Mouse (Mus musculus) neural tube, embryonic 15.5 days (tissue): ENCODE data around the gene 1500009C09Rik. TPM values are rescaled to one million over a fixed set of nuclear protein-coding genes. Genes with fewer than 3 reads are reported as not detected.
A peak's percentile ranks its signal among the peaks of the same experiment; 100 is the strongest.

ENCODE experiments used
- ATAC-seq: fragments of 200-750 bp; cut with Nextera tagmentation; 2 replicates; pipeline ENCODE4 v1.8.0; 2017; ENCODE audit warnings: mild to moderate bottlenecking, moderate TSS enrichment, moderate library complexity; ENCODE audit not compliant: low FRiP score
- H3K27ac ChIP-seq: fragments of 300-500 bp; sonication (generic); replicated peaks from 2 replicates; pipeline ENCODE4 v1.5.1; 2015; ENCODE audit warnings: mild to moderate bottlenecking, inconsistent platforms
- H3K27me3 ChIP-seq: fragments of 300-500 bp; sonication (generic); replicated peaks from 2 replicates; pipeline ENCODE4 v1.6.1; 2015; ENCODE audit warnings: inconsistent platforms
- H3K36me3 ChIP-seq: fragments of 300-500 bp; sonication (generic); 2 replicates; pipeline ENCODE4 v1.6.1; 2015; ENCODE audit warnings: inconsistent platforms
- H3K4me1 ChIP-seq: fragments of 300-500 bp; sonication (generic); 2 replicates; pipeline ENCODE4 v1.6.1; 2015; ENCODE audit warnings: inconsistent platforms
- H3K4me2 ChIP-seq: fragments of 300-500 bp; sonication (generic); 2 replicates; pipeline ENCODE4 v1.6.1; 2015; ENCODE audit warnings: inconsistent platforms, mild to moderate bottlenecking, moderate library complexity
- H3K4me3 ChIP-seq: fragments of 300-500 bp; sonication (generic); replicated peaks from 2 replicates; pipeline ENCODE4 v1.5.1; 2015; ENCODE audit warnings: mild to moderate bottlenecking, inconsistent platforms
- H3K9ac ChIP-seq: fragments of 300-500 bp; sonication (generic); replicated peaks from 2 replicates; pipeline ENCODE4 v1.6.1; 2015; ENCODE audit warnings: mild to moderate bottlenecking, inconsistent platforms
- H3K9me3 ChIP-seq: fragments of 300-500 bp; sonication (generic); replicated peaks from 2 replicates; pipeline ENCODE4 v1.6.1; 2016; ENCODE audit warnings: inconsistent platforms
- WGBS: fragments of 180-500 bp; shearing (Covaris S2); methylation state at CpG from one replicate; pipeline ENCODE4 v1.1.7; 2015; ENCODE audit warnings: mixed read lengths; 5-methylcytosine and 5-hydroxymethylcytosine counted together
- polyA plus RNA-seq: library from polyadenylated mRNA; unstranded; fragments of >200 nt; fragmentation: Nextera tagmentation; extraction: Ambion mirVana; gene quantifications from 2 replicates; pipeline ENCODE4 v1.2.1, GENCODE M21; 2015

1500009C09Rik gene
- polyA plus RNA-seq, 1 experiment from 2014 or later = 18.4 TPM

DNA sequence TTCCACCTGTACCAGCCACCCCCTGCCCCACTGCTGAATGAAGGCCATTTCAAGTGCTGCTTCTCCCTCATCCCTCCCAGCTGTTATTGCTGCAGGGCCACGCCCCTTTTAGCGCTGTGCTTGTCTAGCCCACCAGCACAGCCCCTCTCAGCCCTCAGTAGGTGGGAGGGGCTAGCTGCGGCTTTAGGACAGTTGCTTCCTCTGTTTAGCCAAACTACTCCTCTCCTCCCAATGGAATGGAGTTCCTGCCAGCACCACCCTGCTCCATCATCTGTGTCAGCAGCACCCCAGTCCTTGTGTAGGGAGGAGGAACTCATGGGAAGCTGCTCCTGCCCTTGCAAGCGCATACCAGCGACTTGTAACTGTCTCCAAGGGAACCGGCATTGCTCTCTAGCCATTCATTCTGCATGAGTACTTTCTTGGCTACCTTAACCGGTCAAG is 41.1 kb downstream of the 1500009C09Rik start:
- H3K36me3 ChIP-seq = peaks cover 33% of the 10 kb centered on the region
- no peak overlapping the region for H3K4me3 ChIP-seq
- peak; percentile 83 for ATAC-seq
- 2% methylated on average over 7 of the region's 7 CpGs for WGBS
- no peaks in the 10 kb centered on the region for H3K9me3 ChIP-seq
- H3K27me3 ChIP-seq = no peaks in the 10 kb centered on the region
- H3K4me1 ChIP-seq = peaks cover 22% of the 10 kb centered on the region
- H3K27ac ChIP-seq = peak overlapping the region; percentile 79
- H3K4me2 ChIP-seq = peak overlapping the region; percentile 35
- no peak overlapping the region for H3K9ac ChIP-seq

DNA sequence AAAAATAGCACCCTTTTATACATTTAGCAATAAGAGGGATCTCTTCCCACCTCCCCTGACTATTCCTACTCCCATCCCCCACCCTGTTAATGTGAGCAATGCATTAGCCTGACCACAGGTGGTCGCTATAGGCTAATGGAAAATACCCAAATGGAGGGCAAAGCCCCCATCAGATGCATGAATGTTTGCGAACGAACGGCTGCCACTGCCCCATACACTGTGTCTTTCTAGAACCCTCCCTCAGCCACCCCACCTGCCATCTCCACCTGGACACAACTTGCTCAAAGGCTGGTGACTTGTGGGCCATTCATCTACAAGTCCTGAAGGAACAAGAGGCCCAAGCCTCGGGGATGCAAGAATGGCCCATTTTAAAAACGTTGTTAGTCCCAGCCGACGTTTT is 41.9 kb downstream of the 1500009C09Rik start:
- Histone ChIP-seq H3K27ac (peak overlapping the region; percentile 79; the same call in 1 of the 2 replicates), H3K9ac (no peak overlapping the region), H3K4me2 (no peak overlapping the region), H3K36me3 (peaks cover 25% of the 10 kb centered on the region), H3K4me1 (peaks cover 22% of the 10 kb centered on the region), H3K27me3 (no peaks in the 10 kb centered on the region), H3K4me3 (no peak overlapping the region), H3K9me3 (no peaks in the 10 kb centered on the region)
- peak; percentile 36; the same call in 1 of the 2 replicates for ATAC-seq
- WGBS = 36% methylated on average over 8 of the region's 8 CpGs

DNA sequence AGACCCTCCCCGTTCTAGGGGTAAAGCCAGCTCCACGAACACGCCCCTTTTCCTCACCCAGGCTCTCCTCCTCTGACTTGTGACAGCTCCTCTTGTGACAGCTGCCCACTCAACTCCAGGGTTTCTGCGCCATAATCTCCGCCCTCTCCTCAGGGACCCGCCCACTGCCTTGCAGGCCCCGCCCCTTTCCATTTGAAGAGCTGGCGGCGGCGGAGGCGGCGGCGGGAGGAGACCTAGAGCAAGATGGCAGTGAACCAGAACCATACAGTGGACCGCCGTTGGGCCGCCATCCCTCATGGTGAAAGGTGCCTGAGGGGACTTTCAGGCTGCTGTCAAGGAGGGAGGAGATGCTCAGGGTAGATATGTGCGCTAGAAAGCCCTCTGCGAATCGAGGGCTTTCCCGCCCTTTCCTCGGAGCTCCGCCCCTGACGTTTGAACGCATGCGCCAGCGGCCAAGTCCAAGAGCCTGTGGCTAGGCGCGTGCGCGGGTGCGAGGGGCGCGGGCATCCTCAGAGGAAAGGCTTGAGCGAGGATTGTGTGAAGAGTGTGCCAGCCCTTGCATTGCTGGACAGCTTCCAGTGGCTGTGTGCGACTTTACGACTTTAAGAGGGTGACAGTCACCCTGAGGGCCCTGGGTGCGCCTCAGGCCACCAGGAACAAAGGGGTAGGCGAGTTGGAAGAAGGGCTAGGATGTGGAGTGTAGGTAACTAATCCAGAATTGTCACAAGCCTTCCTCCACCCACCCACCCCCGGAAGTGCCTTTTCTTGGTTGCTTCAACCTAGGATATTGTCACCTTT is 46.8 kb downstream of the 1500009C09Rik start, which contains the start of gene Wbp2nl:
TSS of gene Wbp2nl (plus strand) at position 191 of the 798 bp plus-strand sequence.
- Histone ChIP-seq H3K9ac (no peak within 1 kb of the TSS), H3K4me3 (0 out of 2 replicates have a peak within 1 kb of the TSS, but pooled peaks have one; percentile 6), H3K4me2 (peak within 1 kb of the TSS; percentile 38), H3K27me3 (no peaks in the 10 kb centered on the region), H3K27ac (no peak within 1 kb of the TSS), H3K4me1 (peaks cover 8% of the 10 kb centered on the region), H3K9me3 (no peaks in the 10 kb centered on the region), H3K36me3 (no peaks in the 10 kb centered on the region)
- ATAC-seq = no peak
- WGBS = 63% methylated on average over 39 of the region's 39 CpGs

DNA sequence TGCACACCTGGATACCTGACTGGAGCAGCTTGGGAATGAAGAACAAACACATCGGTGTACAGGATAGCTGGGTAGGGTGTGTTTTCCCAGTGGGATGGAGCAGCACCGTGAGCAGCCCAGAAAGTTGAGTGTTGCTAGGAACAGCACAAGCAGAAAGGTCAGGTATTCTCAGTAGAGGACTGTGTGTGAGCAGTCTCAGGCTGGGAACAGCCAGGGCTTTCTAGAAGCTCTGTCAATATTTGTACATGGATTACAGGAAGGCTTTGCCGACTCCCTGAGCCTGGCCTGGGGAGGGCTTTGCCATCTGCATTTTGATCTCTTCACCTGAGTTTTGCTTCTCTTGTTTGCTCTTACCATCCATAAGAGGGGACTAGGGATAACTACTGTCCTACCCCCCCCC is 54.9 kb downstream of the 1500009C09Rik start:
- ATAC-seq = no peak
- H3K9ac ChIP-seq = no peak overlapping the region
- no peak overlapping the region for H3K4me3 ChIP-seq
- no peaks in the 10 kb centered on the region for H3K36me3 ChIP-seq
- H3K27ac ChIP-seq = no peak overlapping the region
- H3K9me3 ChIP-seq = no peaks in the 10 kb centered on the region
- no peaks in the 10 kb centered on the region for H3K27me3 ChIP-seq
- no peaks in the 10 kb centered on the region for H3K4me1 ChIP-seq
- WGBS = 91% methylated on average over 3 of the region's 3 CpGs
- no peak overlapping the region for H3K4me2 ChIP-seq

DNA sequence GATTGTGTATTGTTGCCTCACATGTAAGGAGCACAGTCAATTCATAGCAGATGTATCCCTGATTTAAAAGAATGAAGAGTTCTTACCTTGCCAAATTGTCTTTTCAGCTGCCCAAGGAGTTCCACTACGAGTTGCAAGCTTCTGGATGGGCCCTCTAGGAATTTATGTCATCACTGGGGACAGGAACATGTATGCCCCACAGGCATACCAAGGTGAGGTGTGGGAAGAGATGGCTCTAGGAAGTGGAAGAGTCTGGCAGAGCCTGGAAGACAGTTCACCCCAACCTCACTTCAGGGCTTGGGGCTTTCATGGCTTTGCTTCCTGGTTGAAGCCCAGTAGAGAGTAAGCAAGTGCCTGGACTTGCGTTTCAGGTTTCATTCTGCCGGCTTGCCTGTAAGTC is 56.2 kb downstream of the 1500009C09Rik start:
- Histone ChIP-seq H3K4me3 (no peak overlapping the region), H3K4me2 (no peak overlapping the region), H3K27me3 (no peaks in the 10 kb centered on the region), H3K4me1 (no peaks in the 10 kb centered on the region), H3K27ac (no peak overlapping the region), H3K36me3 (no peaks in the 10 kb centered on the region), H3K9me3 (no peaks in the 10 kb centered on the region), H3K9ac (no peak overlapping the region)
- ATAC-seq = no peak
- WGBS = 83% methylated on average over 3 of the region's 3 CpGs

Other genes starting within 250 kb of the 1500009C09Rik start
- 54.1 and 64.0 TPM in 2 replicates for gene Desi1, start 218.5 kb upstream of the 1500009C09Rik start, polyA plus RNA-seq
- gene Snu13, start 204.8 kb upstream of the 1500009C09Rik start, polyA plus RNA-seq = 230 and 272 TPM in 2 replicates
- gene 4930407I10Rik, start 193.2 kb upstream of the 1500009C09Rik start, polyA plus RNA-seq = not detected in 2 replicates
- gene Mei1, start 182.4 kb upstream of the 1500009C09Rik start, polyA plus RNA-seq = 0.05 TPM in 1 of 2 replicates, not detected in the other
- 11.1 and 13.6 TPM in 2 replicates for gene Ccdc134, start 124.5 kb upstream of the 1500009C09Rik start, polyA plus RNA-seq
- 187 and 190 TPM in 2 replicates for gene Srebf2, start 105.2 kb upstream of the 1500009C09Rik start, polyA plus RNA-seq
- gene Shisa8, start 39.6 kb upstream of the 1500009C09Rik start, polyA plus RNA-seq = 4.6 and 6.7 TPM in 2 replicates
- gene Tnfrsf13c, start 28.0 kb upstream of the 1500009C09Rik start, polyA plus RNA-seq = 0.66 and 0.90 TPM in 2 replicates
- 17.8 and 23.4 TPM in 2 replicates for gene Cenpm, start 7.6 kb upstream of the 1500009C09Rik start, polyA plus RNA-seq
- gene Sept3, start 22.5 kb downstream of the 1500009C09Rik start, polyA plus RNA-seq = 338 and 367 TPM in 2 replicates
- gene Wbp2nl, start 46.6 kb downstream of the 1500009C09Rik start, polyA plus RNA-seq = 0.10 and 0.13 TPM in 2 replicates
- gene Naga, start 86.5 kb downstream of the 1500009C09Rik start, polyA plus RNA-seq = 33.4 and 41.8 TPM in 2 replicates
- 2.4 and 6.6 TPM in 2 replicates for gene Pheta2, start 86.5 kb downstream of the 1500009C09Rik start, polyA plus RNA-seq
- gene Smdt1, start 86.6 kb downstream of the 1500009C09Rik start, polyA plus RNA-seq = 392 and 440 TPM in 2 replicates
- 409 and 417 TPM in 2 replicates for gene Ndufa6, start 101.9 kb downstream of the 1500009C09Rik start, polyA plus RNA-seq
- gene Cyp2d22, start 127.9 kb downstream of the 1500009C09Rik start, polyA plus RNA-seq = 2.1 and 3.3 TPM in 2 replicates
- not detected in 2 replicates for gene Cyp2d11, start 141.6 kb downstream of the 1500009C09Rik start, polyA plus RNA-seq
- not detected in 2 replicates for gene Cyp2d10, start 154.8 kb downstream of the 1500009C09Rik start, polyA plus RNA-seq
- gene Cyp2d9, start 181.0 kb downstream of the 1500009C09Rik start, polyA plus RNA-seq = not detected in 2 replicates